Mouse (Mus musculus) kidney, embryonic 14.5 days (tissue): Measurements from ENCODE around the gene Zfp81. TPM values are rescaled to one million over a fixed set of nuclear protein-coding genes. Genes with fewer than 3 reads are reported as not detected.

Experiments
- polyA plus RNA-seq: library from polyadenylated mRNA; unstranded; fragments of >200 nt; fragmentation: Nextera tagmentation; extraction: Ambion mirVana; gene quantifications from 2 replicates; pipeline ENCODE4 v1.2.1, GENCODE M21; 2014

The Zfp81 gene
- polyA plus RNA-seq, 1 experiment from 2014 or later, result 16.6 TPM

Other genes starting within 250 kb of the Zfp81 start
- gene Morc2b, start 219.2 kb downstream of the Zfp81 start, polyA plus RNA-seq, result not detected in 2 replicates
- not detected in 2 replicates for gene Olfr55, start 190.4 kb downstream of the Zfp81 start, polyA plus RNA-seq
- gene Olfr239, start 167.6 kb downstream of the Zfp81 start, polyA plus RNA-seq, result not detected in 2 replicates
- not detected in 2 replicates for gene Olfr1564, start 137.2 kb downstream of the Zfp81 start, polyA plus RNA-seq
- gene Zfp955a, start 103.7 kb downstream of the Zfp81 start, polyA plus RNA-seq, result 14.8 and 21.4 TPM in 2 replicates
- 0.04 TPM in 2 replicates for gene Olfr63, start 94.2 kb downstream of the Zfp81 start, polyA plus RNA-seq
- gene Zfp955b, start 69.3 kb downstream of the Zfp81 start, polyA plus RNA-seq, result 10.0 and 10.7 TPM in 2 replicates
- gene Zfp101, start 35.8 kb upstream of the Zfp81 start, polyA plus RNA-seq, result 21.4 TPM in 2 replicates
- not detected in 2 replicates for gene Actl9, start 74.0 kb upstream of the Zfp81 start, polyA plus RNA-seq
- gene Adamts10, start 165.3 kb upstream of the Zfp81 start, polyA plus RNA-seq, result 35.1 and 49.3 TPM in 2 replicates
- 0.96 and 2.3 TPM in 2 replicates for gene Myo1f, start 196.8 kb upstream of the Zfp81 start, polyA plus RNA-seq